Mouse (Mus musculus) liver, embryonic 11.5 days (tissue): Measurements from ENCODE around the gene Dapk2. TPM values are rescaled to one million over a fixed set of nuclear protein-coding genes. Genes with fewer than 3 reads are reported as not detected.

Source experiments
- ATAC-seq: fragments of 200-750 bp; cut with Nextera tagmentation; replicated peaks from 2 replicates; pipeline ENCODE4 v1.8.0; 2017; ENCODE audit warnings: moderate number of reproducible peaks, mild to moderate bottlenecking, moderate TSS enrichment, moderate library complexity; ENCODE audit not compliant: low FRiP score
- DNase-seq: peaks from one replicate; pipeline ENCODE4 v3.0.0-alpha.2; 2017; ENCODE audit warnings: low spot score
- H3K27ac ChIP-seq: fragments of 300-500 bp; sonication (generic); 2 replicates; pipeline ENCODE4 v1.5.1; 2014; ENCODE audit warnings: mild to moderate bottlenecking, low read depth, low read length, control low read depth
- H3K27me3 ChIP-seq: fragments of 300-500 bp; sonication (generic); replicated peaks from 2 replicates; pipeline ENCODE4 v1.6.1; 2014; ENCODE audit warnings: low read length, mixed read lengths; ENCODE audit not compliant: control insufficient read depth, insufficient read depth
- H3K36me3 ChIP-seq: fragments of 300-500 bp; sonication (generic); 2 replicates; pipeline ENCODE4 v1.6.1; 2014; ENCODE audit warnings: mild to moderate bottlenecking, low read length, moderate library complexity, mixed read lengths; ENCODE audit not compliant: control insufficient read depth, insufficient read depth
- H3K4me1 ChIP-seq: fragments of 300-500 bp; sonication (generic); replicated peaks from 2 replicates; pipeline ENCODE4 v1.6.1; 2014; ENCODE audit warnings: low read length, mixed read lengths; ENCODE audit not compliant: control insufficient read depth, insufficient read depth
- H3K4me2 ChIP-seq: fragments of 300-500 bp; sonication (generic); 2 replicates; pipeline ENCODE4 v1.6.1; 2014; ENCODE audit warnings: mild to moderate bottlenecking, control low read depth, moderate library complexity
- H3K4me3 ChIP-seq: fragments of 300-500 bp; sonication (generic); 2 replicates; pipeline ENCODE4 v1.5.1; 2014; ENCODE audit warnings: low read depth, low read length, control low read depth
- H3K9ac ChIP-seq: fragments of 300-500 bp; sonication (generic); 2 replicates; pipeline ENCODE4 v1.6.1; 2014; ENCODE audit warnings: low read depth, low read length, control low read depth
- H3K9me3 ChIP-seq: fragments of 300-500 bp; sonication (generic); 2 replicates; pipeline ENCODE4 v1.6.1; 2016; ENCODE audit warnings: low read length, inconsistent platforms, mixed read lengths; ENCODE audit not compliant: control insufficient read depth
- WGBS: fragments of 180-500 bp; shearing (Covaris S2); extraction: QIAGEN DNeasy Blood & Tissue Kit; methylation state at CpG from one replicate; pipeline ENCODE4 v1.1.7; 2014; 5-methylcytosine and 5-hydroxymethylcytosine counted together
- polyA plus RNA-seq: library from polyadenylated mRNA; unstranded; fragments of >200 nt; fragmentation: Nextera tagmentation; extraction: Ambion mirVana; gene quantifications from 2 replicates; pipeline ENCODE4 v1.2.1, GENCODE M21; 2014

Gene Dapk2
- polyA plus RNA-seq, 1 experiment from 2014 or later = 6.1 TPM

DNA sequence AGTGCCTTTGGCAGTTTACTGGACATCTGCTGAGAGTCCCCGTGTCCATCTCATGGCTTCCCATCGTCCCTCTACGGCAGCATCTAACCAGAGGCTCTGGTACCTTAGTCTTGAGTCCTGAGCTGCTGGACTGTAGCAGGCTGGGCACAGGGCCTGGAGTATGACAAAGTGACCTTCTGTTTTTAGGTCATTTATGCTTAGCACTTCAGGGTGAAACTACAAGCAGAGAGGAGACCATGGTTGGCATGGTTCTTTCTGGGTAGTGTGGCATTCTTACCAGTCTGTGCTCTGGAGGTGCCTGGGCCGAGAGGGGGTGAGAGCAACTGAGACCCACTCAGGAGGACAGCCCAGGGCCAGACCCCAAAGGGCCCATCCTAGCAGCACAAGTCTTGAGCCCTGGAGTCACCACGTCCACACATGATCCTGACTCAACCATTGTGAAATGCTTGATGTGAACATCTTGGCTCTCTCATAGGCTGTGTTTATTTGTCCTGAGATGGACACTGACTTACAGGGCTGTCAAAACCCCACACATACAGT, 15.4 kb downstream of the Dapk2 start:
- no peak overlapping the region for H3K27ac ChIP-seq
- 93% methylated on average over 5 of the region's 5 CpGs for WGBS

DNA sequence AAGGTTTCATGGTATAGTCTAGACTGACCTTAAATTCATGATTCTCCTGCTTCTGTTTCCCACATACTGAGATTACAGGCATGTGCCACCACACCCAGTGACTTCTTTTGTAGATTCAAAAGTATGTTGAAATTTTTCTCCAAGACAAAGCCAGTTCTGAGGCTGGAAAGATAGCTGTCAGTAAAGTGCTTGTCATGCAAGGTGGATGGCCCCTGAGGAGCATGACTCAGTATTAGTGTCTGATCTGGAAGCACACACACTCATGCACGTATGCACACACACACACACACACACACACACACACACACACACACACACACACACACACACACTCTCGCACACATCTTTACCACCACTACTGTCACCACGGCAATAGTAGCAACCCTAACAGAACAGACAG, 17.0 kb downstream of the Dapk2 start:
- 66% methylated on average over 3 of the region's 3 CpGs for WGBS
- no peak for ATAC-seq

More for the DNA sequence above, 15.4 kb downstream of the Dapk2 start:
- H3K4me2 ChIP-seq = no peak overlapping the region
- ATAC-seq (no peak), DNase-seq (no peak)
- no peak overlapping the region for H3K9ac ChIP-seq
- no peaks in the 10 kb centered on the region for H3K9me3 ChIP-seq
- no peaks in the 10 kb centered on the region for H3K27me3 ChIP-seq
- H3K4me3 ChIP-seq = no peak overlapping the region
- no peaks in the 10 kb centered on the region for H3K36me3 ChIP-seq
- peaks cover 3% of the 10 kb centered on the region for H3K4me1 ChIP-seq

DNA sequence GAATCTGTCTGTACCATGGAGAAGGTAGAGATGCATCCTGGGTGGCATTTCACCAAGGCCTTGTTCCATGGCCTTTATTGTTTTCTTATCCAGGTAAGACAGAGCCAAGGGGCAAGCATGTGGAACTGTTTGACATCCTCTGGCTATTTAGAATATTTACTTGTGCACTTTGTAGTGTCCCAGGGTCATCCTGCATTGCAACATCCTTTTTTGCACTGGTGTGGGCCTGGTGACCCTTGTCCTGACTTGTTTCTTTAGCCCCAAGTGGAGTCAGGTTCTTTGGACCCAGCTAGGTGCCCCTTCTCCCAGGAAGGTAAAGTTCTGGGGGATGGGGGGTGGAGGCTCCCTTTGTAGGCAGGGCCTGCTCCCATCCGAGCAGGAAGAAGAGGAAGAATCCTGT, 20.0 kb downstream of the Dapk2 start:
- no peak overlapping the region for H3K9ac ChIP-seq
- H3K4me1 ChIP-seq = peaks cover 34% of the 10 kb centered on the region
- no peaks in the 10 kb centered on the region for H3K27me3 ChIP-seq
- H3K36me3 ChIP-seq = no peaks in the 10 kb centered on the region
- H3K4me2 ChIP-seq = no peak overlapping the region
- H3K27ac ChIP-seq = no peak overlapping the region
- no peak overlapping the region for H3K4me3 ChIP-seq
- DNase-seq = no peak
- no peak for ATAC-seq
- no peaks in the 10 kb centered on the region for H3K9me3 ChIP-seq
- WGBS = 56% methylated on average over 1 of the region's 1 CpGs

More for the DNA sequence above, 17.0 kb downstream of the Dapk2 start:
- no peak overlapping the region for H3K9ac ChIP-seq
- H3K4me2 ChIP-seq = no peak overlapping the region
- H3K36me3 ChIP-seq = no peaks in the 10 kb centered on the region
- no peaks in the 10 kb centered on the region for H3K27me3 ChIP-seq
- H3K9me3 ChIP-seq = no peaks in the 10 kb centered on the region
- DNase-seq = no peak
- H3K27ac ChIP-seq = no peak overlapping the region
- no peak overlapping the region for H3K4me3 ChIP-seq
- peaks cover 7% of the 10 kb centered on the region for H3K4me1 ChIP-seq

DNA sequence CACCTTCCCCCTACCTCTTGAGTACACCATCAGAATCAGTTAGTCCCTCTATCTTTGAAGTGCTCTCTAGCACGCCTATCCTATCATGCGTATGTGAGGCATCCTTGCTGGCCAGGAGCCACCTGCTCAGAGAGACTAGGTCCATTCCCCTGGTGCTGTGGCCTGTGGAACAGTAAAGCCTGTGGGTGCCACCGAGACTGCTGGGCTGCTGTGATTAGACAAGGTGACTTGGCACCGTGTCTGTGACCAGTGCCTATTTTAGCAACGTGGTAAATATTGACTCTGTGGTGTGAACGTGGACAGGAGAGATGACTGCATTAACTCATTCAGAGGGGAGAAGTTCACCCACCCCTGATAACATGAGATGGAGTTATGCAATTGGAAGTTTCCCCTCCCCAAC, 21.8 kb downstream of the Dapk2 start:
- no peaks in the 10 kb centered on the region for H3K27me3 ChIP-seq
- ATAC-seq (no peak), DNase-seq (no peak)
- no peak overlapping the region for H3K9ac ChIP-seq
- no peaks in the 10 kb centered on the region for H3K36me3 ChIP-seq
- H3K9me3 ChIP-seq = no peaks in the 10 kb centered on the region
- WGBS = 55% methylated on average over 6 of the region's 6 CpGs
- H3K4me3 ChIP-seq = no peak overlapping the region
- peaks cover 48% of the 10 kb centered on the region for H3K4me1 ChIP-seq
- no peak overlapping the region; the same call in 1 of the 2 replicates for H3K27ac ChIP-seq
- no peak overlapping the region for H3K4me2 ChIP-seq

DNA sequence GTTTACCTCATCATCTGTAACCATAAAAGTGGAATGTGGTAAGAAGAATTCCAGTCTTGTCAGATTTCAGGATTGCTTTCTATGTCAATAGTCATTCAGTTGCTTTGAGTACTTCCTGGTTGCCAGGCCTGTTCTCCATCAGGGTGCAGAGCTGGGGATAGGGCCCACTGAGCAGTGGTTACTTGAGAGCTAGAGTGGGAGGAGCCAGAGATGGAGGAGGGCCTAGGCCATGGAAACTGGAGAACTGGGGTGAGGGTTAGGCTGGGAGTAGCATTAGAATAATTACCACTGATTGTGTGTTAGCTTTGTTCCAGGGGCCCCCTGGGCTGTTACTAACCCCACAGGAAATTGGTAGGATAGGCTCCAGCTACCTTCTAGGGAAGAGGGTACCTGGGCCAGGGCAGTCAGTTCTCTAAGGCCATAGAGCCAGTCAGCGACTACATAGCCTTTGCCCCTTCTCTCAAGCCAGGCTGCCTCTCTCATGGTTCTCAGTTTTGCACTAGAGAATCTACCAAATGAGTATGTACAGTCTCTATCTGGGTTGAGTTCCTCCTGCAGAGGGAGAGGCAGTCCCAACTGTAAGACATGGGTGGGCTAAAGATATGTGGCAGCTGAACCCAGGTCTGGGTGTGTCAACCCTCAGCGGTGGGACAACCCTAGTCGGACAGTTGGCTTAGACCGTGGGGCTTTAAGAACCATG, 23.3 kb downstream of the Dapk2 start:
- peaks cover 51% of the 10 kb centered on the region for H3K4me1 ChIP-seq
- peak overlapping the region; percentile 92 for H3K27ac ChIP-seq
- ATAC-seq = peak; percentile 76
- peak overlapping the region; percentile 12 for H3K9ac ChIP-seq
- H3K9me3 ChIP-seq = no peaks in the 10 kb centered on the region
- WGBS = 44% methylated on average over 4 of the region's 4 CpGs
- DNase-seq = no peak
- peak overlapping the region; percentile 61 for H3K4me2 ChIP-seq
- H3K36me3 ChIP-seq = no peaks in the 10 kb centered on the region
- H3K4me3 ChIP-seq = no peak overlapping the region
- no peaks in the 10 kb centered on the region for H3K27me3 ChIP-seq

DNA sequence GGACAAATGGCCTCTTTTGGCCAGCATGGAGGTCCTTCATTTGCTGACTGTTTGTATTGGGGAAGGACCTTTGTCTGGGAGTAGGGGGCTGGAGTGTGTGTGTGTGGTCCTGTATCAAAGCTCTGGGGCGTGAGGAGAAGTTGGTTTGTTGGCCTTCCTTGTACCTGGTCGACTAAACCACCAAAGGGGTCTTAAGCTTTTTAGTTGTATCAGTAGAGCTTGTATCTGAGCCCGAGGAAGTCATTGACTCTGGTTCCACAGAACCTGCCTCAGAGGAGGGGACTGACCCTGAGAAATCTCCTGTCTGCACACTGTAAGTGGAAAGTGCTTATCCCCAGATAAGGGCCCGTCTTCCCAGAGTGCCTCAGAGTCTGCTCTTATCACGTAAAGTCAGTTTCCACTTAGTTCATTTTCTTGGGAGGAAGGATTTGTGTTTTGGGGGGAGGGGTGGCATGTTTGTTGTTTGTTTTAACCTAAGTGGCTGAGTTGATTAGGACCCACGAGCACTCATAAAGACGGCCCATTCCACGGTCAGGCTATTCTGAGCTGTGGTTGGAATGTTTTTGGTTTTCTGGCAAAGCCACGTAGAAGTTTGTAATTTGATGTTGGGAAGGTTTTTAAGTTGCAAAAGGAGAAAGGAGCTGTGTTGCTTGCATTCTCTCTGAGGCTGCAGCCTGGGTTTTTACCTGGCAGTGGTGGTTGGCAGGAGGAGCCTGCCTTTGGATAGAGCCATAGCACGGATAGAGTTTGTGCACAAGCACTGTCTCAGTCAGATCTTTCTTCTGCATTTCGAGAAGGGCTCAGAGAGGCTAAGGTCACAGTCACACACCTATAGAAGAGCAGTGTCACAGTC, 24.0 kb downstream of the Dapk2 start:
- 22% methylated on average over 11 of the region's 11 CpGs for WGBS
- Histone ChIP-seq H3K27me3 (no peaks in the 10 kb centered on the region), H3K9me3 (no peaks in the 10 kb centered on the region), H3K27ac (peak overlapping the region; percentile 92), H3K4me2 (peak overlapping the region; percentile 61), H3K4me3 (no peak overlapping the region), H3K36me3 (no peaks in the 10 kb centered on the region), H3K9ac (peak overlapping the region; percentile 44), H3K4me1 (peaks cover 59% of the 10 kb centered on the region)
- DNase-seq = peak; percentile 62
- ATAC-seq = peak; percentile 93

DNA sequence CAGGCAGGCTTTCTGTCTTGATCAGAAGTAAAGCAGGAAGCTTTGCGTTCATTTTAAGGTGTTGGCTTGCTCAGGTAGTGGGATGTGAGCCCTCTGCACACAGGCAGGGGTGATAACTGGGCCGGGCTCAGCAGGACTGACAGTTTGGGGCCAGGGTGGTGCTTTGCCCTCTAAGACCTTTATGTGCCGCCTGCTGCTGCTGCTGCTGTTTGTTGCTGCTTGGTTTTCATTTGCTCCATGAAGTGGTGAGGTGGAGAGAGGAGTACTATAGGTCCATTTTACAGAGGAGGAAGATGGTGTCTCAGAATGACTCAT, 24.6 kb downstream of the Dapk2 start:
- H3K27ac ChIP-seq = peak overlapping the region; percentile 92
- H3K9ac ChIP-seq = peak overlapping the region; percentile 44
- 41% methylated on average over 3 of the region's 3 CpGs for WGBS
- ATAC-seq = peak; percentile 53
- H3K4me2 ChIP-seq = peak overlapping the region; percentile 61
- no peaks in the 10 kb centered on the region for H3K27me3 ChIP-seq
- no peak overlapping the region for H3K4me3 ChIP-seq
- H3K4me1 ChIP-seq = peaks cover 59% of the 10 kb centered on the region
- no peaks in the 10 kb centered on the region for H3K36me3 ChIP-seq
- H3K9me3 ChIP-seq = no peaks in the 10 kb centered on the region
- no peak for DNase-seq

DNA sequence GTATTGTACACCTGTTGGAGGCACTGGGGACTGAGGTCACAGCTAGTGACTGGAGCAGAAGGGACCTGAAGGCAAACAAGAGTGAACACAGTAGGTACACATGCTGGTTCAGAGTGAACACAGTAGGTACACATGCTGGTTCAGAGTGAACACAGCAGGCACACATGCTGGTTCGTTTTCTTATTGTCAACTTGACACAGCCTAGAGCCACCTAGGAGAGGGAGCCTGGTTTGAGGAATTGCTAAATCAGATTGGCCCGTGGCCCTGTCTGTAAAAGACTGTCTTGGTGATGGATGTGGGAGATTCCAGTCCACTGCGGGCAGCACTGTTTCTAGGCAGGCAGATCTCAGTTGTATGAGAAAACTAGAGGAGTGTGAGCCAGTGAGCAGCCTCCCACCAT, 25.0 kb downstream of the Dapk2 start:
- Histone ChIP-seq H3K4me2 (peak overlapping the region; percentile 61), H3K27me3 (no peaks in the 10 kb centered on the region), H3K27ac (peak overlapping the region; percentile 92), H3K4me1 (peaks cover 59% of the 10 kb centered on the region), H3K9ac (peak overlapping the region; percentile 44), H3K9me3 (no peaks in the 10 kb centered on the region), H3K4me3 (no peak overlapping the region), H3K36me3 (no peaks in the 10 kb centered on the region)
- DNase-seq (no peak), ATAC-seq (no peak)
- WGBS = 58% methylated on average over 3 of the region's 3 CpGs
